Mouse (Mus musculus) testis, adult 2 months (tissue): ENCODE measurements around the gene Gm48551. TPM values are rescaled to one million over a fixed set of nuclear protein-coding genes. Genes with fewer than 3 reads are reported as not detected.

Experiments
- H3K27ac ChIP-seq: fragments of 200-500 bp; 2 replicates; pipeline ENCODE4 v1.5.1; 2012; ENCODE audit warnings: low read depth, low read length; ENCODE audit not compliant: control insufficient read depth, insufficient read depth
- H3K27me3 ChIP-seq: fragments of 200-500 bp; 2 replicates; pipeline ENCODE4 v1.6.1; 2012; ENCODE audit warnings: mild to moderate bottlenecking, low read length, moderate library complexity; ENCODE audit not compliant: control insufficient read depth, insufficient read depth
- H3K36me3 ChIP-seq: fragments of 200-500 bp; 2 replicates; pipeline ENCODE4 v1.6.1; 2012; ENCODE audit warnings: mild to moderate bottlenecking, low read length; ENCODE audit not compliant: control insufficient read depth, insufficient read depth
- H3K4me1 ChIP-seq: fragments of 200-500 bp; 2 replicates; pipeline ENCODE4 v1.6.1; 2012; ENCODE audit warnings: low read length; ENCODE audit not compliant: control insufficient read depth, insufficient read depth
- H3K4me3 ChIP-seq: fragments of 200-500 bp; 2 replicates; pipeline ENCODE4 v1.5.1; 2012; ENCODE audit warnings: low read depth, mild to moderate bottlenecking, low read length, moderate library complexity, mixed read lengths; ENCODE audit not compliant: control insufficient read depth
- CTCF ChIP-seq: fragments of 200-500 bp; IDR thresholded peaks from 2 replicates; pipeline ENCODE4 v1.5.1; 2012; ENCODE audit warnings: low read depth, mild to moderate bottlenecking, inconsistent platforms, low read length, moderate library complexity; ENCODE audit not compliant: control insufficient read depth, insufficient read depth, insufficient replicate concordance
- POLR2A ChIP-seq: fragments of 200-500 bp; IDR thresholded peaks from 2 replicates; pipeline ENCODE4 v1.6.1; 2012; ENCODE audit warnings: low read depth, mild to moderate bottlenecking, inconsistent platforms, low read length, moderate library complexity; ENCODE audit not compliant: control insufficient read depth
- polyA plus RNA-seq: library from polyadenylated mRNA; depleted of rRNA; stranded (reverse); fragments of >200 nt; gene quantifications from 2 replicates; pipeline ENCODE4 v1.2.3, GENCODE M21; 2012

The Gm48551 gene
- polyA plus RNA-seq, 1 experiment: 1.2 TPM

GRCm38 (mm10) chr10:81404082-81404481 is 19.8 kb downstream of the Gm48551 start:
- no peak for TF ChIP-seq CTCF
- no peak for TF ChIP-seq POLR2A
- no peak overlapping the region for H3K27ac ChIP-seq
- no peak overlapping the region for H3K4me3 ChIP-seq
- H3K36me3 ChIP-seq: no peaks in the 10 kb centered on the region
- no peaks in the 10 kb centered on the region for H3K27me3 ChIP-seq
- peaks cover 30% of the 10 kb centered on the region for H3K4me1 ChIP-seq

- no peak overlapping the region for H3K27ac ChIP-seq
Measured at GRCm38 (mm10) chr10:81404720-81405119, 20.5 kb downstream of the Gm48551 start.

GRCm38 (mm10) chr10:81405588-81406201 is 21.4 kb downstream of the Gm48551 start:
- H3K4me3 ChIP-seq: no peak overlapping the region
- no peak for TF ChIP-seq POLR2A
- TF ChIP-seq CTCF: peak; percentile 77; the same call in 1 of the 2 replicates
- no peaks in the 10 kb centered on the region for H3K36me3 ChIP-seq
- no peaks in the 10 kb centered on the region for H3K27me3 ChIP-seq
- H3K27ac ChIP-seq: no peak overlapping the region
- H3K4me1 ChIP-seq: peaks cover 30% of the 10 kb centered on the region

More at GRCm38 (mm10) chr10:81404720-81405119, 20.5 kb downstream of the Gm48551 start:
- Histone ChIP-seq H3K4me3 (no peak overlapping the region), H3K4me1 (peaks cover 30% of the 10 kb centered on the region), H3K36me3 (no peaks in the 10 kb centered on the region), H3K27me3 (no peaks in the 10 kb centered on the region)
- TF ChIP-seq POLR2A: no peak
- no peak for TF ChIP-seq CTCF

- H3K4me3 ChIP-seq: no peak overlapping the region
- no peaks in the 10 kb centered on the region for H3K36me3 ChIP-seq
- no peaks in the 10 kb centered on the region for H3K27me3 ChIP-seq
- H3K27ac ChIP-seq: no peak overlapping the region
- H3K4me1 ChIP-seq: peaks cover 25% of the 10 kb centered on the region
- TF ChIP-seq POLR2A: no peak
- no peak for TF ChIP-seq CTCF
Measured at GRCm38 (mm10) chr10:81406504-81407440, 22.5 kb downstream of the Gm48551 start.

GRCm38 (mm10) chr10:81407539-81408423 is 23.5 kb downstream of the Gm48551 start:
- peaks cover 24% of the 10 kb centered on the region for H3K4me1 ChIP-seq
- TF ChIP-seq POLR2A (no peak), CTCF (no peak)
- no peak overlapping the region for H3K27ac ChIP-seq
- no peaks in the 10 kb centered on the region for H3K36me3 ChIP-seq
- H3K4me3 ChIP-seq: no peak overlapping the region
- H3K27me3 ChIP-seq: no peaks in the 10 kb centered on the region

GRCm38 (mm10) chr10:81408424-81408729 is 24.1 kb downstream of the Gm48551 start:
- Histone ChIP-seq H3K36me3 (no peaks in the 10 kb centered on the region), H3K27ac (no peak overlapping the region; the same call in 1 of the 2 replicates), H3K4me1 (peaks cover 23% of the 10 kb centered on the region), H3K4me3 (no peak overlapping the region), H3K27me3 (no peaks in the 10 kb centered on the region)
- TF ChIP-seq POLR2A (no peak), CTCF (no peak)
